Mouse (Mus musculus) heart, embryonic 15.5 days (tissue): Measurements from ENCODE around the gene Angptl7. TPM values are rescaled to one million over a fixed set of nuclear protein-coding genes. Genes with fewer than 3 reads are reported as not detected.

Source experiments
- ATAC-seq: fragments of 200-750 bp; cut with Nextera tagmentation; replicated peaks from 2 replicates; pipeline ENCODE4 v1.8.0; 2017; ENCODE audit warnings: low read depth, moderate TSS enrichment; ENCODE audit not compliant: insufficient number of reproducible peaks, insufficient read depth, low FRiP score
- H3K27ac ChIP-seq: fragments of 300-500 bp; sonication (generic); 2 replicates; pipeline ENCODE4 v1.5.1; 2015; ENCODE audit warnings: mild to moderate bottlenecking, inconsistent platforms
- H3K27me3 ChIP-seq: fragments of 300-500 bp; sonication (generic); 2 replicates; pipeline ENCODE4 v1.6.1; 2015; ENCODE audit warnings: inconsistent platforms
- H3K36me3 ChIP-seq: fragments of 300-500 bp; sonication (generic); 2 replicates; pipeline ENCODE4 v1.6.1; 2015; ENCODE audit warnings: mild to moderate bottlenecking, inconsistent platforms
- H3K4me1 ChIP-seq: fragments of 300-500 bp; sonication (generic); replicated peaks from 2 replicates; pipeline ENCODE4 v1.6.1; 2015; ENCODE audit warnings: inconsistent platforms
- H3K4me2 ChIP-seq: fragments of 300-500 bp; sonication (generic); 2 replicates; pipeline ENCODE4 v1.6.1; 2015; ENCODE audit warnings: inconsistent platforms, mild to moderate bottlenecking, moderate library complexity
- H3K4me3 ChIP-seq: fragments of 300-500 bp; sonication (generic); 2 replicates; pipeline ENCODE4 v1.5.1; 2015; ENCODE audit warnings: mild to moderate bottlenecking, inconsistent platforms
- H3K9ac ChIP-seq: fragments of 300-500 bp; sonication (generic); 2 replicates; pipeline ENCODE4 v1.6.1; 2015; ENCODE audit warnings: mild to moderate bottlenecking, inconsistent platforms
- H3K9me3 ChIP-seq: fragments of 300-500 bp; sonication (generic); replicated peaks from 2 replicates; pipeline ENCODE4 v1.6.1; 2016; ENCODE audit warnings: inconsistent platforms
- WGBS: fragments of 180-500 bp; shearing (Covaris S2); methylation state at CpG from one replicate; pipeline ENCODE4 v1.1.7; 2015; ENCODE audit warnings: mixed read lengths; 5-methylcytosine and 5-hydroxymethylcytosine counted together
- polyA plus RNA-seq: library from polyadenylated mRNA; unstranded; fragments of >200 nt; fragmentation: Nextera tagmentation; extraction: Ambion mirVana; gene quantifications from 2 replicates; pipeline ENCODE4 v1.2.1, GENCODE M21; 2015

Gene Angptl7
- polyA plus RNA-seq, 1 experiment from 2014 or later, result 14.4 TPM

DNA sequence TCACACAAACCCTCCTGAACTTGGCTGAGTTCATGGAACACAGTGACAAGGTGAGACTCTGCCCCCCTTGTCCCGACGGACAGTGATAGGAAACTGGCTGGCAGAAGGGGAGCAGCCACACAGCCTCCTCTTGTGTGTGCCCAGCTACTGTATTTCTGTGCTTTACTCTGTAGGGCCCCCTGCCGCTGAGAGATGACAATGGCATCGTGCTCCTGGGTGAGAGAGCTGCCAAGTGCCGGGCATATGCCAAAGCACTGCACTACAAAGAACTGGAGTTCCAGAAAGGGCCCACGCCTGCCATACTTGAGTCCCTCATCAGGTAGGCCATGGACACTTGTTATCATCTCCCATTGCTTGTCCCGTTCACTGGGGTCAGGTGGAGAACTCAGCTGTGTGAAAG lies 8.8 kb downstream of the Angptl7 start:
- no peaks in the 10 kb centered on the region for H3K27me3 ChIP-seq
- H3K4me2 ChIP-seq, result no peak overlapping the region
- no peak overlapping the region for H3K4me3 ChIP-seq
- H3K9me3 ChIP-seq, result no peaks in the 10 kb centered on the region
- ATAC-seq, result no peak
- H3K27ac ChIP-seq, result no peak overlapping the region
- WGBS, result 83% methylated on average over 7 of the region's 7 CpGs
- no peak overlapping the region for H3K9ac ChIP-seq
- H3K4me1 ChIP-seq, result peaks cover 12% of the 10 kb centered on the region
- H3K36me3 ChIP-seq, result peaks cover 53% of the 10 kb centered on the region

DNA sequence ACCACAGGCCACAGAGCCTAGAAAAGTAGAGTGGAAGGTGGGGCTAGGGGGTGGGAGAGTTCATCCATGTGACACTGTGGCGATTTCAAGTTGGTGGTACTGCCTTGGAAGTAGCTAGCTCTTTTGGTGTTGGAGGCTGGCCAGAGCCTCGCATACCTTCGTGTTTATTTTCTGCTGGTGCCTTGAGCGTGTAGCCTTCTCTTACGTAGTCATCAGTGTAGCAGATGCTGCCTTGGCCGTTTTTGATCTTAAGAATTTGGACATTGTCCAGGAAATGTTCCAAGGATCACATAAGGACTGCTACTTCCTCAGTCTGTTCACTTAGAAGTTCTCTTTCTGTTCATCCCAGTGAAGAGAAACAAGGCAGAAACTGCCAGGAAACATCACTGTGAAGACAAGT lies 9.8 kb downstream of the Angptl7 start:
- H3K27me3 ChIP-seq, result no peaks in the 10 kb centered on the region
- no peak overlapping the region for H3K9ac ChIP-seq
- no peak overlapping the region for H3K4me2 ChIP-seq
- 27% methylated on average over 6 of the region's 6 CpGs for WGBS
- peak overlapping the region; percentile 29 for H3K27ac ChIP-seq
- ATAC-seq, result no peak
- H3K9me3 ChIP-seq, result no peaks in the 10 kb centered on the region
- H3K36me3 ChIP-seq, result peaks cover 56% of the 10 kb centered on the region
- peaks cover 12% of the 10 kb centered on the region for H3K4me1 ChIP-seq
- H3K4me3 ChIP-seq, result no peak overlapping the region

DNA sequence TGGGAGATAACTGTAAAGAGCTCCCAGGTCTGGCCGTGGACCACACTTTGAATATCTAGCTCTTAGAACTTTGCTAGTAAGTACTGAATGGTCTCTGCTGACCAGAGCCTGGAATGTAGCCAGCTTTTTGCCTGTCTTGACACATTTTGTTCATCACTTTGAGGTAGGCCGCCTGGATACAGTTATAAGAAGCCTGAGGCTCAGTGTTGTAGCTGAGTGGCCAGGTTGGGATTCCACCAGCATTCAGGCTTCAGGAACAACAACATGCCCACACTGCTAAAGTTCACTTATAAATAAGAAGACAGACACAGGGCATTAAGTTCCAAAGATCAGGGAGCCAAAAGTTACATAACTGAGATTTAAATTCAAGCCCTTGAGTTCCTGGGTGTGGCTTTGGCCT lies 12.4 kb downstream of the Angptl7 start:
- no peak overlapping the region for H3K27ac ChIP-seq
- no peak overlapping the region for H3K9ac ChIP-seq
- H3K4me3 ChIP-seq, result no peak overlapping the region
- H3K4me2 ChIP-seq, result no peak overlapping the region
- no peaks in the 10 kb centered on the region for H3K9me3 ChIP-seq
- WGBS, result 52% methylated on average over 2 of the region's 2 CpGs
- ATAC-seq, result no peak
- peaks cover 4% of the 10 kb centered on the region; the same call in 1 of the 2 replicates for H3K4me1 ChIP-seq
- no peaks in the 10 kb centered on the region for H3K27me3 ChIP-seq
- H3K36me3 ChIP-seq, result peaks cover 83% of the 10 kb centered on the region

DNA sequence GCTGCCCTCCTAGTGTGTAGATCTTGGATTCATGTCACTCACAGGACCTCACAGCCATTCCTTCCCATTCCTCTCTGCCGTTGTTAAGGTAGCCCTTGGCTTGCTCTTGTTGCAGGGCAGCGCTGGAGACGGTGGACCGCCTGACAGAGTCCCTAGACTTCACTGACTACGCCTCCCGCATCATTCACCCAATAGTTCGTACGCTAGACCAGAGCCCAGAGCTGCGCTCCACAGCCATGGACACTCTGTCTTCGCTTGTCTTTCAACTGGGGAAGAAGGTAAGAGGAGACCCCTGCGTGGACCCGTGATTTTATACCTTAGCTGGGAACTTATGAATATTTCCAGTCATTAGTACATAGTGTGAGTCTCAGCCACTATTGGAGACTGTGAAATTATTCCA lies 15.7 kb downstream of the Angptl7 start:
- peaks cover 77% of the 10 kb centered on the region for H3K36me3 ChIP-seq
- H3K4me2 ChIP-seq, result no peak overlapping the region
- no peak overlapping the region for H3K9ac ChIP-seq
- 94% methylated on average over 12 of the region's 12 CpGs for WGBS
- no peaks in the 10 kb centered on the region for H3K4me1 ChIP-seq
- ATAC-seq, result no peak
- no peak overlapping the region for H3K27ac ChIP-seq
- H3K27me3 ChIP-seq, result no peaks in the 10 kb centered on the region
- no peaks in the 10 kb centered on the region for H3K9me3 ChIP-seq
- no peak overlapping the region for H3K4me3 ChIP-seq

DNA sequence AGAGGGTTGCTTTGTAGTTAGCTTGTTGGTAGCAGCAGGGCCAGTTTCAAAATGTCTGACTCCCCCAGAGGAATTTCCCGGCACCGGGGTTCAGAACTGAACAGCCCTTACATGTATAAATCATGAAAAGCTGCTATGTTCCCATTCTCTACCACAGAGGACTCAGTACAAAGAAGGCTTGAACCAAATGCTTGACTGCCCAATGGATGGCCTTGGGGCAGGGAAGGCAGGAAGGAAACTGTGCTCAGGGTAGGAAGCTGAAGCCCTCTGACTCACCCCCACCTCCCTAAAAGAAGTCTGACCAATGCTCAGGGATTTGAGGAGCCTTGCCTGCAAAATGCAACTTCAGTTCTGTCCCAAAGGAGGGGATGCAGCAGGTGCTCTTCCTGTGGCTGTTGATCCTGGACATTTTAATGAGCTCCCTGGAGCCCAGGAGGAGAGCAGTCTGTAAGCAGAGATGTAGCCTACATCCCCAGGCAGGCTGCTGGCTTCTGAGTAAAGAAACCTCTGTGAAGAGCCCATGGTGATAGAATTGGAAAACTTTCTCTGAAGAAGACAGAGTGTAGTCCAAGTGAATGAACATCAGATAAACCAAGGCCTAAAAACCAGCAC lies 18.6 kb downstream of the Angptl7 start:
- Histone ChIP-seq H3K4me1 (no peaks in the 10 kb centered on the region), H3K4me2 (no peak overlapping the region), H3K27ac (no peak overlapping the region), H3K4me3 (no peak overlapping the region), H3K9me3 (no peaks in the 10 kb centered on the region), H3K36me3 (peaks cover 73% of the 10 kb centered on the region), H3K27me3 (no peaks in the 10 kb centered on the region), H3K9ac (no peak overlapping the region)
- no peak for ATAC-seq
- 88% methylated on average over 2 of the region's 2 CpGs for WGBS

DNA sequence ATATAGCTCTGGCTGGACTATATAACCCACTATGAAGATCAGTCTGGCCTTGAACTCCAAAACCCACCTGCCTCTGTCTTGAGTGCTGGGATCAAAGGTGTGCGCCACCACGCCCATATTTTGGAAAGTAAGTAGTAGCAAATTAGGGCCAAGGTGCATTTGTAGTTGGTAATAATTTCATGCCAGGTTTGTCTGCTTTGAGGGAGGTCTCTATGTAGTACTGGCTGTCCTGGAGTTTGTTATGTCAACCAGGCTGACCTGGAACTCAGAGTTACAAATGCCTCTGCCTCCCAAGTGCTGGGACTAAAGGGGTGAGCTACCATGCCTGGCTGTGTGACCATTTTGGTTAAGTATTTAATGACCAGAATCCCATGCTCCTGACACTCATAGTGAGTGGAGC lies 20.0 kb downstream of the Angptl7 start:
- H3K4me2 ChIP-seq, result no peak overlapping the region
- peaks cover 73% of the 10 kb centered on the region for H3K36me3 ChIP-seq
- H3K27me3 ChIP-seq, result no peaks in the 10 kb centered on the region
- no peak overlapping the region for H3K27ac ChIP-seq
- ATAC-seq, result no peak
- no peaks in the 10 kb centered on the region for H3K4me1 ChIP-seq
- WGBS, result 96% methylated on average over 2 of the region's 2 CpGs
- H3K9ac ChIP-seq, result no peak overlapping the region
- H3K9me3 ChIP-seq, result no peaks in the 10 kb centered on the region
- no peak overlapping the region for H3K4me3 ChIP-seq

DNA sequence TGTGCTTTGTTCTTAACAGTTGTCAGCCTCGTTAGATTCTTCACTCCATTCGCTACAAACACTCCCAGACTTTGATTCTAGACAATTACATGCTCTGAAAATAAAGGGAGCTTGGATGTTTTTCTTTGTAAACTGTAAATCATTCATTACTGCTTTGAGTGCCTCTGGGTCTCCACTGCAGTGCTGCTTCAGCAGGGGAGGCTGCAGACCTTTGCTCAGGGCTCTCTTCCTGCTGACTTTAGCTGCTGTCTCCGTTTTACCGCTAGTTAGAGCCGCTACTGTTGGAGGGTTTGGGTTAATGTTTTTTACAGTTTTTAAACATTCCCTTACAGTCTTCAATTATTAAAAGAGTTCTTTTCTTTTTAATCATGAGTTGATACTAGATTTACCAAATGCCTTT lies 26.8 kb downstream of the Angptl7 start:
- WGBS, result 87% methylated on average over 5 of the region's 5 CpGs
- Histone ChIP-seq H3K9me3 (no peaks in the 10 kb centered on the region), H3K9ac (no peak overlapping the region), H3K4me2 (no peak overlapping the region), H3K4me3 (no peak overlapping the region), H3K27ac (no peak overlapping the region), H3K4me1 (no peaks in the 10 kb centered on the region), H3K36me3 (peaks cover 71% of the 10 kb centered on the region), H3K27me3 (no peaks in the 10 kb centered on the region)
- no peak for ATAC-seq

DNA sequence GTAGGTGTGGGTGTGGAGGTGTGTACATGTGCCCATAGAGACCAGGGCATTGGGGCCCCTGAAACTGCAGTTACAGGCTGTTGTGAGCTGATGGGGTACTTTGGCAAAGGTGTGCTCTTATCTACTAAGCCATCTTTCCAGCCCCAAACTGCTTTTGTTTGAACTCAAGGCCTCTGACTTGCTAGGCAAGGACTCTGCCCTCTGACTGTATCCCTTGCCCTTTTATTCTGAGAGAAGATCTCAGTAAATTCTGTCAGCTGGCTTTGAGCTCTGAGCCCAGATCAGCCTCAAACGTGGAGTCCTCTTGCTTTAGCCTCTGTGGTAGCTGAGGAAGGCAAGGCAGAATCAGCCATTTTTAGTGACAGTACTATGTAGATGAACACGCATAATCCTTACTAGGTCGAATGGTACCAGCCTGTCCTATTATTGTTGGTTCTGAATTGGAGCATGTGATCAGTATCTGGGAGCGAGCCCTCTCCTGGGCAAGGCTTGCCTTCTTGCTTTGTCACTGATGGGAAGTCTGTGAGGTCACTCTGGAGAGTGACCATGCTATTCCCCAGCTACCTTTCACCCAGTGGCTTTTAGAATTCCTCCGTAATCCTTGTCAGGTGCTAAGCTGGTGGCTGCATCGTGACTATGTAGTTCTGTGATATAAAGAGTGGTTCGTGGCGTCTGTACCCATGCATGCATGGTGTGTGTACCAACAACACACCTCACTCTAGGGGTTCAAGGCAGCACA lies 27.7 kb downstream of the Angptl7 start:
- no peaks in the 10 kb centered on the region for H3K27me3 ChIP-seq
- H3K27ac ChIP-seq, result no peak overlapping the region
- H3K4me2 ChIP-seq, result no peak overlapping the region
- no peak overlapping the region for H3K9ac ChIP-seq
- H3K4me3 ChIP-seq, result no peak overlapping the region
- peaks cover 80% of the 10 kb centered on the region for H3K36me3 ChIP-seq
- ATAC-seq, result no peak
- no peaks in the 10 kb centered on the region for H3K4me1 ChIP-seq
- 88% methylated on average over 8 of the region's 8 CpGs for WGBS
- no peaks in the 10 kb centered on the region for H3K9me3 ChIP-seq

DNA sequence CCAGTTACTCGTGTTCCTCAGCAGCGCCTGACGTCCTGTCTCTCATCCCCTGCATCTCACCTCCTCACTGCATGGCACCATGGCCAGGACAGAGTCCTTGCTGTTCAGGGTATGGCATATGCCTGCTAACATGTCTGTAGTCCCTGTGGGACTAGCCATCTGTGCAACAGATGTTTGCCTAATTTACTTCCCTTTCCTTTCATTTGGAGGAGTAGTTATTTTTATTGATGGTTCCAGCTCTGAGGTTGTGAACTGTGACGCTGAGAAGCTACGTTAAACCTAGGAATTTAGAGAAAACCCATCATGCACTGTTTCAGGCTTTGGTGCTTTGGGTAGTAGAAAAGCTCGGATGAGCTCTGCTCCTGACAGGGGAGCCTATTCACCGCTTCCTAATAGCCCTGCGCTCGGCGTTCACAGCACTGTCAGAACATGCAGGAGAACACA lies 28.9 kb downstream of the Angptl7 start:
- Histone ChIP-seq H3K9ac (no peak overlapping the region), H3K4me3 (no peak overlapping the region), H3K27ac (no peak overlapping the region), H3K4me1 (no peaks in the 10 kb centered on the region), H3K9me3 (no peaks in the 10 kb centered on the region), H3K27me3 (no peaks in the 10 kb centered on the region), H3K4me2 (no peak overlapping the region), H3K36me3 (peaks cover 78% of the 10 kb centered on the region)
- 84% methylated on average over 10 of the region's 10 CpGs for WGBS
- ATAC-seq, result no peak

DNA sequence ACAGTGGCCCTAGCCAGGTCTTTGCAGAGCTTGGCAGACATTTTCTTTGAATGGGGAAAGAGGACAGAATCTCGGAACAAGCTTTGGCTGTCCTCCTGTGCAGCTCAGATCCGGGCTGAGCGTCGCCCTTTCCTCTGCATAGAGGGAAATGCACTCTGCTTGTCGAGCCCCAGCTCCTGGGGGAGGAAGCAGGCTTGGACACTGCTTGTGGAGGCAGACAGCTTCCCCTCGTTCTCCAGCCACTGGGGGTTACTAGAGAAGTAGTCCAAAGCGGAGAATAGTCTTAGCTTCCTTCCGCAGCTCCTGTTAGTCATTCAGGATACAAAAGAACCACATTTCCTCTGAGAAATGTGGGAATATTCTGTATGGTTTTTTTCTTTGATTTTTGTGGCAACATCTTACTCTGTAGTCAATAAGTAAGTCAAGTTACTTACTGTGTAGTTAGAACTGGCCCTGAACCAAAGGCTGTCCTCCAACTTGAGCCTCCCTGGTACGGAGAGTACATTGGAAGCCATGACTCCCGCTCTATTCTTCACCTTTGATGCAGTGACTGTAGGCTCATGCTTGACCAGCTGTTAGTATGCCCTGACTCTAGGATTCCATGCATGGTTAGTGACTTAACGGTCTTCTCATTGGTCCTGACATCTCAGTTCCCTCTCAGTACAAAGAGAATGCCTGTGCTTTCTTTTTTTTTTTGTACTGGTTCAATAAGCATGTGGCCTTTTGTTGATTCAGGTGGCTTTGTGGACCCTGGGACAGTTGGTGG lies 30.6 kb downstream of the Angptl7 start:
- H3K4me2 ChIP-seq, result no peak overlapping the region
- no peak overlapping the region for H3K27ac ChIP-seq
- H3K9me3 ChIP-seq, result no peaks in the 10 kb centered on the region
- H3K4me3 ChIP-seq, result no peak overlapping the region
- ATAC-seq, result no peak
- H3K27me3 ChIP-seq, result no peaks in the 10 kb centered on the region
- H3K36me3 ChIP-seq, result peaks cover 81% of the 10 kb centered on the region
- WGBS, result 86% methylated on average over 11 of the region's 11 CpGs
- H3K4me1 ChIP-seq, result no peaks in the 10 kb centered on the region
- no peak overlapping the region for H3K9ac ChIP-seq

DNA sequence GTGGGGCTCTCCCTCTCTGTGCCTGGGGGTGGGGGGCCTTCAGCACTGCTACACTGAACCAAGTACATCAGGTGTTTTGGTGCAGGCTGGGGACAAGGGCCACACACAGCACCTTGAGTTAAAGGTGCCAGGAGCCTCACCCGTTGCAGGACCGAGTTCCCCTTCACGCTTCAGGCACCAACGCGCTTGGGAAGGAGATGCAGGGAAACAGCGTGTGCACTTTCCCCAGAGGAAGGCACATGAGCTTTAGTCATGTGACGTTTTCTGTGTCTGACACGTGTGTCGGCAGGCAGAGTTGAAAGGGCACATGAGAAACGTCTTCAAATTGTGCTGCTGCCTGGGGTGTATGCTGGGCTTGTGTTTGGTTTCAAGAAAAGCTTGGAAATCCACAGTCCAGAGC lies 31.9 kb downstream of the Angptl7 start:
- no peak overlapping the region for H3K9ac ChIP-seq
- no peak overlapping the region for H3K27ac ChIP-seq
- H3K36me3 ChIP-seq, result peaks cover 93% of the 10 kb centered on the region
- H3K9me3 ChIP-seq, result no peaks in the 10 kb centered on the region
- no peak overlapping the region for H3K4me3 ChIP-seq
- 90% methylated on average over 10 of the region's 10 CpGs for WGBS
- no peak overlapping the region for H3K4me2 ChIP-seq
- ATAC-seq, result no peak
- H3K4me1 ChIP-seq, result no peaks in the 10 kb centered on the region
- H3K27me3 ChIP-seq, result no peaks in the 10 kb centered on the region
